Mouse (Mus musculus): ENCODE results near the gene Mmaa. TPM values are rescaled to one million over a fixed set of nuclear protein-coding genes. Genes with fewer than 3 reads are reported as not detected.

The Mmaa gene
- total and polyA plus RNA-seq, 2 experiments from 2014 or later: 11.1 to 14.0 TPM

- Histone ChIP-seq H3K27ac (ENCODE audit: low read depth, low read length) (no peak overlapping the region), H3K4me1 (ENCODE audit: insufficient read depth) (no peaks in the 10 kb centered on the region), H3K4me2 (ENCODE audit: low read depth) (no peak overlapping the region), H3K36me3 (ENCODE audit: insufficient read depth) (no peaks in the 10 kb centered on the region), H3K27me3 (ENCODE audit: insufficient read depth, low read length) (no peaks in the 10 kb centered on the region), H3K9me3 (ENCODE audit: low read length) (no peaks in the 10 kb centered on the region), H3K9ac (no peak overlapping the region), H3K4me3 (ENCODE audit: low read depth, low read length) (no peak overlapping the region)
- WGBS: 85% methylated on average over 2 of the region's 2 CpGs
- DNase-seq (no peak), ATAC-seq (no peak)
- no peak for TF ChIP-seq CTCF (IDR thresholded peaks at IDR 0.05; ENCODE audit: low read depth)
Measured at GRCm38 (mm10) chr8:79243422-79243821, 51.3 kb downstream of the Mmaa start.

- Histone ChIP-seq H3K36me3 (ENCODE audit: insufficient read depth) (no peaks in the 10 kb centered on the region), H3K9ac (no peak overlapping the region), H3K27ac (ENCODE audit: low read depth, low read length) (no peak overlapping the region), H3K4me1 (ENCODE audit: insufficient read depth) (no peaks in the 10 kb centered on the region), H3K9me3 (ENCODE audit: low read length) (no peaks in the 10 kb centered on the region), H3K4me2 (ENCODE audit: low read depth) (no peak overlapping the region), H3K4me3 (ENCODE audit: low read depth, low read length) (no peak overlapping the region), H3K27me3 (ENCODE audit: insufficient read depth, low read length) (no peaks in the 10 kb centered on the region)
- DNase-seq (no peak), ATAC-seq (no peak)
- TF ChIP-seq CTCF (IDR thresholded peaks at IDR 0.05; ENCODE audit: low read depth): no peak
- 63% methylated on average over 7 of the region's 7 CpGs for WGBS
Measured at GRCm38 (mm10) chr8:79239996-79240395, 54.7 kb downstream of the Mmaa start.

- no peaks in the 10 kb centered on the region for H3K4me1 ChIP-seq (ENCODE audit: insufficient read depth)
- no peak for ATAC-seq
- no peak for DNase-seq
- no peaks in the 10 kb centered on the region for H3K9me3 ChIP-seq (ENCODE audit: low read length)
- H3K27me3 ChIP-seq (ENCODE audit: insufficient read depth, low read length): no peaks in the 10 kb centered on the region
- WGBS: 88% methylated on average over 3 of the region's 3 CpGs
- no peaks in the 10 kb centered on the region for H3K36me3 ChIP-seq (ENCODE audit: insufficient read depth)
- no peak overlapping the region for H3K4me2 ChIP-seq (ENCODE audit: low read depth)
- H3K4me3 ChIP-seq (ENCODE audit: low read depth, low read length): no peak overlapping the region
- no peak overlapping the region for H3K27ac ChIP-seq (ENCODE audit: low read depth, low read length)
- no peak overlapping the region for H3K9ac ChIP-seq
- TF ChIP-seq CTCF (IDR thresholded peaks at IDR 0.05; ENCODE audit: low read depth): no peak
Measured at GRCm38 (mm10) chr8:79239320-79239719, 55.4 kb downstream of the Mmaa start.

GRCm38 (mm10) chr8:79229266-79229888, 65.4 kb downstream of the Mmaa start:
- no peak for DNase-seq
- no peak overlapping the region for H3K27ac ChIP-seq (ENCODE audit: low read depth, low read length)

GRCm38 (mm10) chr8:79227916-79228315, 66.8 kb downstream of the Mmaa start:
- DNase-seq: no peak

More at GRCm38 (mm10) chr8:79229266-79229888, 65.4 kb downstream of the Mmaa start:
- TF ChIP-seq CTCF (IDR thresholded peaks at IDR 0.05; ENCODE audit: low read depth): no peak
- no peak overlapping the region for H3K4me2 ChIP-seq (ENCODE audit: low read depth)
- no peak overlapping the region for H3K9ac ChIP-seq
- 0 out of 2 replicates have a peak, but pooled peaks cover 2% of the 10 kb centered on the region for H3K9me3 ChIP-seq (ENCODE audit: low read length)
- no peaks in the 10 kb centered on the region for H3K27me3 ChIP-seq (ENCODE audit: insufficient read depth, low read length)
- no peaks in the 10 kb centered on the region for H3K4me1 ChIP-seq (ENCODE audit: insufficient read depth)
- H3K36me3 ChIP-seq (ENCODE audit: insufficient read depth): no peaks in the 10 kb centered on the region
- no peak overlapping the region for H3K4me3 ChIP-seq (ENCODE audit: low read depth, low read length)
- no peak for ATAC-seq
- WGBS: 89% methylated on average over 8 of the region's 8 CpGs

GRCm38 (mm10) chr8:79227194-79227593, 67.5 kb downstream of the Mmaa start:
- DNase-seq (no peak), ATAC-seq (no peak)
- Histone ChIP-seq H3K36me3 (ENCODE audit: insufficient read depth) (no peaks in the 10 kb centered on the region), H3K9me3 (ENCODE audit: low read length) (0 out of 2 replicates have a peak, but pooled peaks cover 4% of the 10 kb centered on the region), H3K4me1 (ENCODE audit: insufficient read depth) (no peaks in the 10 kb centered on the region), H3K9ac (no peak overlapping the region), H3K4me3 (ENCODE audit: low read depth, low read length) (no peak overlapping the region), H3K27ac (ENCODE audit: low read depth, low read length) (no peak overlapping the region), H3K27me3 (ENCODE audit: insufficient read depth, low read length) (no peaks in the 10 kb centered on the region), H3K4me2 (ENCODE audit: low read depth) (no peak overlapping the region)
- 82% methylated on average over 4 of the region's 4 CpGs for WGBS
- no peak for TF ChIP-seq CTCF (IDR thresholded peaks at IDR 0.05; ENCODE audit: low read depth)

More at GRCm38 (mm10) chr8:79227916-79228315, 66.8 kb downstream of the Mmaa start:
- H3K4me2 ChIP-seq (ENCODE audit: low read depth): no peak overlapping the region
- H3K9ac ChIP-seq: no peak overlapping the region
- ATAC-seq: no peak
- 93% methylated on average over 3 of the region's 3 CpGs for WGBS
- 0 out of 2 replicates have a peak, but pooled peaks cover 4% of the 10 kb centered on the region for H3K9me3 ChIP-seq (ENCODE audit: low read length)
- H3K27ac ChIP-seq (ENCODE audit: low read depth, low read length): no peak overlapping the region
- H3K4me3 ChIP-seq (ENCODE audit: low read depth, low read length): no peak overlapping the region
- no peaks in the 10 kb centered on the region for H3K36me3 ChIP-seq (ENCODE audit: insufficient read depth)
- H3K27me3 ChIP-seq (ENCODE audit: insufficient read depth, low read length): no peaks in the 10 kb centered on the region
- no peak for TF ChIP-seq CTCF (IDR thresholded peaks at IDR 0.05; ENCODE audit: low read depth)
- H3K4me1 ChIP-seq (ENCODE audit: insufficient read depth): no peaks in the 10 kb centered on the region

- H3K4me1 ChIP-seq (ENCODE audit: insufficient read depth): no peaks in the 10 kb centered on the region
- ATAC-seq: no peak
Measured at GRCm38 (mm10) chr8:79226046-79226445, 68.7 kb downstream of the Mmaa start.

More at GRCm38 (mm10) chr8:79226046-79226445, 68.7 kb downstream of the Mmaa start:
- no peak for TF ChIP-seq CTCF (IDR thresholded peaks at IDR 0.05; ENCODE audit: low read depth)
- Histone ChIP-seq H3K9ac (no peak overlapping the region), H3K27ac (ENCODE audit: low read depth, low read length) (no peak overlapping the region), H3K9me3 (ENCODE audit: low read length) (0 out of 2 replicates have a peak, but pooled peaks cover 4% of the 10 kb centered on the region), H3K27me3 (ENCODE audit: insufficient read depth, low read length) (no peaks in the 10 kb centered on the region), H3K36me3 (ENCODE audit: insufficient read depth) (no peaks in the 10 kb centered on the region), H3K4me2 (ENCODE audit: low read depth) (no peak overlapping the region), H3K4me3 (ENCODE audit: low read depth, low read length) (no peak overlapping the region)
- DNase-seq: no peak
- WGBS: 93% methylated on average over 3 of the region's 3 CpGs
